Mouse (Mus musculus): ENCODE measurements around the gene Idh3a. TPM values are rescaled to one million over a fixed set of nuclear protein-coding genes. Genes with fewer than 3 reads are reported as not detected.
"Not testable (repeated sequence)": the region's sequence is repeated elsewhere in the genome, so short reads cannot be mapped to it uniquely, and the experiment has no call there.

Idh3a gene
- total and polyA plus RNA-seq, 2 experiments = 16.3 to 26.1 TPM

- peaks cover 5% of the 10 kb centered on the region; the same call in 1 of the 2 replicates for H3K4me1 ChIP-seq (ENCODE audit: control insufficient read depth, insufficient read depth, low read length)
- 22% methylated on average over 9 of the region's 9 CpGs for WGBS
- H3K79me2 ChIP-seq (ENCODE audit: control insufficient read depth, insufficient read depth, low read length) = no peaks in the 10 kb centered on the region
- peak overlapping the region; percentile 2; the same call in 1 of the 2 replicates for H3K27ac ChIP-seq (replicated peaks; ENCODE audit: insufficient read depth, low read depth, low read length)
- no peaks in the 10 kb centered on the region for H3K27me3 ChIP-seq (ENCODE audit: control insufficient read depth, insufficient read depth, low read length)
- no peak overlapping the region for H3K4me3 ChIP-seq (ENCODE audit: insufficient read depth, low read depth, low read length)
- H3K36me3 ChIP-seq (ENCODE audit: control insufficient read depth, insufficient read depth, low read length) = no peaks in the 10 kb centered on the region
- H3K9ac ChIP-seq (ENCODE audit: low read depth, low read length) = no peak overlapping the region
- TF ChIP-seq POLR2A (IDR thresholded peaks at IDR 0.05; ENCODE audit: extremely low read depth, insufficient read depth, low read length) = no peak
- TF ChIP-seq CTCF (IDR thresholded peaks at IDR 0.05; ENCODE audit: low read depth, low read length) = no peak
- peak; percentile 87 for DNase-seq (ENCODE audit: extremely low read depth, low read depth, low spot score)
Observed at GRCm38 (mm10) chr9:54571130-54571839, 14.8 kb upstream of the Idh3a start.

- 57% methylated on average over 1 of the region's 1 CpGs for WGBS
- no peak overlapping the region for H3K9ac ChIP-seq (ENCODE audit: low read depth, low read length)
- no peak overlapping the region for H3K4me3 ChIP-seq (ENCODE audit: insufficient read depth, low read depth, low read length)
- H3K36me3 ChIP-seq (ENCODE audit: control insufficient read depth, insufficient read depth, low read length) = no peaks in the 10 kb centered on the region
- no peak overlapping the region for H3K27ac ChIP-seq (replicated peaks; ENCODE audit: insufficient read depth, low read depth, low read length)
- no peaks in the 10 kb centered on the region for H3K27me3 ChIP-seq (ENCODE audit: control insufficient read depth, insufficient read depth, low read length)
- no peak for DNase-seq (ENCODE audit: extremely low read depth, low read depth, low spot score)
- peaks cover 7% of the 10 kb centered on the region for H3K79me2 ChIP-seq (ENCODE audit: control insufficient read depth, insufficient read depth, low read length)
- H3K4me1 ChIP-seq (ENCODE audit: control insufficient read depth, insufficient read depth, low read length) = peaks cover 7% of the 10 kb centered on the region
- no peak for TF ChIP-seq POLR2A (IDR thresholded peaks at IDR 0.05; ENCODE audit: extremely low read depth, insufficient read depth, low read length)
- no peak for TF ChIP-seq CTCF (IDR thresholded peaks at IDR 0.05; ENCODE audit: low read depth, low read length)
Observed at GRCm38 (mm10) chr9:54583712-54584111, 2.4 kb upstream of the Idh3a start.

- DNase-seq (ENCODE audit: extremely low read depth, low read depth, low spot score); H3K79me2 ChIP-seq (ENCODE audit: control insufficient read depth, insufficient read depth, low read length); H3K9ac ChIP-seq (ENCODE audit: low read depth, low read length); H3K36me3 ChIP-seq (ENCODE audit: control insufficient read depth, insufficient read depth, low read length); H3K4me1 ChIP-seq (ENCODE audit: control insufficient read depth, insufficient read depth, low read length); H3K27me3 ChIP-seq (ENCODE audit: control insufficient read depth, insufficient read depth, low read length); H3K27ac ChIP-seq (replicated peaks; ENCODE audit: insufficient read depth, low read depth, low read length); H3K4me3 ChIP-seq (ENCODE audit: insufficient read depth, low read depth, low read length): not testable (repeated sequence)
- 84% methylated on average over 2 of the region's 2 CpGs for WGBS
Observed at GRCm38 (mm10) chr9:54584127-54584526, 2.0 kb upstream of the Idh3a start.

- H3K4me3 ChIP-seq (ENCODE audit: insufficient read depth, low read depth, low read length) = no peak overlapping the region
- H3K36me3 ChIP-seq (ENCODE audit: control insufficient read depth, insufficient read depth, low read length) = peaks cover 8% of the 10 kb centered on the region
- 39% methylated on average over 5 of the region's 5 CpGs for WGBS
- DNase-seq (ENCODE audit: extremely low read depth, low read depth, low spot score) = no peak
- no peaks in the 10 kb centered on the region for H3K27me3 ChIP-seq (ENCODE audit: control insufficient read depth, insufficient read depth, low read length)
- H3K9ac ChIP-seq (ENCODE audit: low read depth, low read length) = no peak overlapping the region
- TF ChIP-seq CTCF (IDR thresholded peaks at IDR 0.05; ENCODE audit: low read depth, low read length) (no peak), POLR2A (IDR thresholded peaks at IDR 0.05; ENCODE audit: extremely low read depth, insufficient read depth, low read length) (no peak)
- H3K4me1 ChIP-seq (ENCODE audit: control insufficient read depth, insufficient read depth, low read length) = peaks cover 7% of the 10 kb centered on the region
- H3K79me2 ChIP-seq (ENCODE audit: control insufficient read depth, insufficient read depth, low read length) = peaks cover 7% of the 10 kb centered on the region
- no peak overlapping the region for H3K27ac ChIP-seq (replicated peaks; ENCODE audit: insufficient read depth, low read depth, low read length)
Observed at GRCm38 (mm10) chr9:54585839-54586198, 315 bp upstream of the Idh3a start.

- Histone ChIP-seq H3K36me3 (ENCODE audit: control insufficient read depth, insufficient read depth, low read length) (peaks cover 24% of the 10 kb centered on the region), H3K4me3 (ENCODE audit: insufficient read depth, low read depth, low read length) (no peak overlapping the region), H3K79me2 (ENCODE audit: control insufficient read depth, insufficient read depth, low read length) (peaks cover 7% of the 10 kb centered on the region), H3K4me1 (ENCODE audit: control insufficient read depth, insufficient read depth, low read length) (peaks cover 7% of the 10 kb centered on the region), H3K27me3 (ENCODE audit: control insufficient read depth, insufficient read depth, low read length) (no peaks in the 10 kb centered on the region), H3K9ac (ENCODE audit: low read depth, low read length) (no peak overlapping the region), H3K27ac (replicated peaks; ENCODE audit: insufficient read depth, low read depth, low read length) (no peak overlapping the region)
- no peak for DNase-seq (ENCODE audit: extremely low read depth, low read depth, low spot score)
- WGBS = 47% methylated on average over 4 of the region's 4 CpGs
- no peak for TF ChIP-seq POLR2A (IDR thresholded peaks at IDR 0.05; ENCODE audit: extremely low read depth, insufficient read depth, low read length)
- TF ChIP-seq CTCF (IDR thresholded peaks at IDR 0.05; ENCODE audit: low read depth, low read length) = no peak
Observed at GRCm38 (mm10) chr9:54587863-54588262, 1.7 kb downstream of the Idh3a start.

GRCm38 (mm10) chr9:54593652-54594051 is 7.5 kb downstream of the Idh3a start:
- H3K27ac ChIP-seq (replicated peaks; ENCODE audit: insufficient read depth, low read depth, low read length); H3K9ac ChIP-seq (ENCODE audit: low read depth, low read length); H3K79me2 ChIP-seq (ENCODE audit: control insufficient read depth, insufficient read depth, low read length); DNase-seq (ENCODE audit: extremely low read depth, low read depth, low spot score); H3K27me3 ChIP-seq (ENCODE audit: control insufficient read depth, insufficient read depth, low read length); H3K4me1 ChIP-seq (ENCODE audit: control insufficient read depth, insufficient read depth, low read length); H3K4me3 ChIP-seq (ENCODE audit: insufficient read depth, low read depth, low read length): not testable (repeated sequence)
- WGBS = 83% methylated on average over 4 of the region's 4 CpGs
- H3K36me3 ChIP-seq (ENCODE audit: control insufficient read depth, insufficient read depth, low read length) = peaks cover 75% of the 10 kb centered on the region
